11 mouse cellular contexts compared by ENCODE assay signal in genomic region chr5:111180091-111181053, GRCm38 (mm10).
A peak's percentile ranks its signal among the peaks of the same experiment; 100 is the strongest.
DNase-seq lines count a peak whose midpoint lies in the region; ATAC-seq and TF ChIP-seq lines count a peak whose summit lies in the region.
"Had no signal": no experiment of that assay in that cellular context is flagged by ENCODE, and none has a peak within 500 bp of the region (broad histone marks: within the 10 kb centered on the region; RNA-seq: fewer than 3 reads in every experiment).

No protein-coding gene starts in this region.

- no peak overlapping the region for H3K4me3 ChIP-seq in heart, embryonic 14.5 days (ENCODE audit: control insufficient read depth in 1 of 2, insufficient read depth in 1 of 2, low read depth in 1 of 2, low read length in 2 of 2)
- no peak overlapping the region for H3K4me3 ChIP-seq in heart, embryonic 12.5 days
- no peak overlapping the region for H3K4me3 ChIP-seq in embryonic facial prominence, embryonic 13.5 days
- H3K4me3 ChIP-seq in hindbrain, postnatal 0 days (ENCODE audit: low read length): no peak overlapping the region
- H3K4me3 ChIP-seq in midbrain, embryonic 13.5 days (replicated peaks): no peak overlapping the region
- no peak overlapping the region for H3K4me3 ChIP-seq in thymus, adult 2 months (ENCODE audit: control insufficient read depth, insufficient read depth, low read length)

- no peaks in the 10 kb centered on the region for H3K27me3 ChIP-seq in heart, embryonic 14.5 days (ENCODE audit: control insufficient read depth, insufficient read depth, low read length)
- H3K27me3 ChIP-seq in heart, embryonic 12.5 days (replicated peaks): peaks cover 8% of the 10 kb centered on the region
- H3K27me3 ChIP-seq in embryonic facial prominence, embryonic 13.5 days: no peaks in the 10 kb centered on the region
- no peaks in the 10 kb centered on the region for H3K27me3 ChIP-seq in hindbrain, postnatal 0 days (ENCODE audit: insufficient read depth, low read length)
- H3K27me3 ChIP-seq in midbrain, embryonic 13.5 days: no peaks in the 10 kb centered on the region
- no peaks in the 10 kb centered on the region for H3K27me3 ChIP-seq in thymus, adult 2 months (ENCODE audit: control insufficient read depth, insufficient read depth, low read length)

- ATAC-seq in heart, embryonic 14.5 days (ENCODE audit: insufficient number of reproducible peaks, insufficient read depth, low FRiP score, low read depth): peak; percentile 49; the same call in 1 of the 2 replicates
- ATAC-seq in heart, embryonic 12.5 days (ENCODE audit: insufficient number of reproducible peaks, low FRiP score): no peak
- ATAC-seq in embryonic facial prominence, embryonic 13.5 days (ENCODE audit: insufficient number of reproducible peaks, insufficient read depth, low FRiP score, low TSS enrichment, low read depth): no peak
- ATAC-seq in hindbrain, postnatal 0 days: peak; percentile 34; the same call in 1 of the 2 replicates
- ATAC-seq in midbrain, embryonic 13.5 days: peak; percentile 60; the same call in 1 of the 2 replicates
- no peak for ATAC-seq in CD4-positive, CD25-positive, alpha-beta regulatory T cell, adult 4 months
- ATAC-seq in erythroid progenitor cell, adult 5-6 weeks (replicated peaks; ENCODE audit: low FRiP score, poor library complexity, severe bottlenecking): no peak

- WGBS in heart, embryonic 14.5 days: 71% methylated on average over 25 of the region's 25 CpGs
- WGBS in heart, embryonic 12.5 days: 68% methylated on average over 25 of the region's 25 CpGs
- 61% methylated on average over 25 of the region's 25 CpGs for WGBS in embryonic facial prominence, embryonic 13.5 days
- 31% methylated on average over 25 of the region's 25 CpGs for WGBS in hindbrain, postnatal 0 days
- 55% methylated on average over 25 of the region's 25 CpGs for WGBS in midbrain, embryonic 13.5 days
- WGBS in thymus, adult 2 months: 95% methylated on average over 25 of the region's 25 CpGs

- TF ChIP-seq CTCF in hindbrain, postnatal 0 days (IDR thresholded peaks at IDR 0.05; ENCODE audit: low read depth): no peak; the same call in 1 of the 2 replicates
- no peak for TF ChIP-seq CTCF in thymus, adult 2 months (IDR thresholded peaks at IDR 0.05; ENCODE audit: borderline replicate concordance, control insufficient read depth, extremely low read depth, insufficient read depth, low read length, poor library complexity)

- no peaks in the 10 kb centered on the region for H3K9me3 ChIP-seq in heart, embryonic 14.5 days (ENCODE audit: control insufficient read depth, low read length)
- H3K9me3 ChIP-seq in heart, embryonic 12.5 days (replicated peaks): no peaks in the 10 kb centered on the region
- H3K9me3 ChIP-seq in embryonic facial prominence, embryonic 13.5 days: no peaks in the 10 kb centered on the region
- H3K9me3 ChIP-seq in hindbrain, postnatal 0 days (ENCODE audit: low read length): no peaks in the 10 kb centered on the region
- no peaks in the 10 kb centered on the region for H3K9me3 ChIP-seq in midbrain, embryonic 13.5 days

- peaks cover 2 to 11% of the 10 kb centered on the region in 2 experiments; a peak in 3 of 4 replicates for H3K4me1 ChIP-seq in heart, embryonic 14.5 days (ENCODE audit: control insufficient read depth in 2 of 2, insufficient read depth in 2 of 2, low read length in 2 of 2)
- peaks cover 24% of the 10 kb centered on the region for H3K4me1 ChIP-seq in heart, embryonic 12.5 days (replicated peaks)
- peaks cover 46% of the 10 kb centered on the region for H3K4me1 ChIP-seq in embryonic facial prominence, embryonic 13.5 days
- H3K4me1 ChIP-seq in hindbrain, postnatal 0 days (ENCODE audit: insufficient read depth, low read length): peaks cover 23% of the 10 kb centered on the region; the same call in 1 of the 2 replicates
- H3K4me1 ChIP-seq in midbrain, embryonic 13.5 days (replicated peaks): peaks cover 75% of the 10 kb centered on the region
- H3K4me1 ChIP-seq in thymus, adult 2 months (replicated peaks; ENCODE audit: control insufficient read depth, insufficient read depth, low read length): peaks cover 41% of the 10 kb centered on the region

- H3K9ac ChIP-seq in heart, embryonic 14.5 days (ENCODE audit: low read length): no peak overlapping the region
- H3K9ac ChIP-seq in heart, embryonic 12.5 days: no peak overlapping the region
- no peak overlapping the region for H3K9ac ChIP-seq in embryonic facial prominence, embryonic 13.5 days
- H3K9ac ChIP-seq in hindbrain, postnatal 0 days (replicated peaks; ENCODE audit: low read length): no peak overlapping the region
- H3K9ac ChIP-seq in midbrain, embryonic 13.5 days (replicated peaks): peak overlapping the region; percentile 50

- no peak for TF ChIP-seq POLR2A in thymus, adult 2 months (IDR thresholded peaks at IDR 0.05; ENCODE audit: control insufficient read depth, extremely low read depth, insufficient read depth, low read length, poor library complexity)

- no peak for DNase-seq in hindbrain, postnatal 0 days (ENCODE audit: low spot score)
- no peak for DNase-seq in thymus, adult 2 months
- DNase-seq: cerebellum, adult 11-12 months; heart, postnatal 10 days had no signal

- H3K36me3 ChIP-seq in heart, embryonic 14.5 days (ENCODE audit: control insufficient read depth, insufficient read depth, low read length): 0 out of 2 replicates have a peak, but pooled peaks cover 14% of the 10 kb centered on the region
- peaks cover 6% of the 10 kb centered on the region for H3K36me3 ChIP-seq in heart, embryonic 12.5 days
- peaks cover 14% of the 10 kb centered on the region for H3K36me3 ChIP-seq in embryonic facial prominence, embryonic 13.5 days
- H3K36me3 ChIP-seq in hindbrain, postnatal 0 days (ENCODE audit: insufficient read depth, low read length): no peaks in the 10 kb centered on the region; the same call in 1 of the 2 replicates
- H3K36me3 ChIP-seq in midbrain, embryonic 13.5 days: peaks cover 16% of the 10 kb centered on the region
- no peaks in the 10 kb centered on the region for H3K36me3 ChIP-seq in thymus, adult 2 months (ENCODE audit: control insufficient read depth, insufficient read depth, low read length)

- no peak overlapping the region for H3K27ac ChIP-seq in heart, embryonic 14.5 days (replicated peaks in 1 of 2; ENCODE audit: control insufficient read depth in 1 of 2, insufficient read depth in 1 of 2, low read depth in 2 of 2, low read length in 2 of 2)
- no peak overlapping the region for H3K27ac ChIP-seq in heart, embryonic 12.5 days (ENCODE audit: poor library complexity, severe bottlenecking)
- no peak overlapping the region; the same call in 1 of the 2 replicates for H3K27ac ChIP-seq in embryonic facial prominence, embryonic 13.5 days
- peak overlapping the region; percentile 52; the same call in 1 of the 2 replicates for H3K27ac ChIP-seq in hindbrain, postnatal 0 days
- peak overlapping the region; percentile 88 for H3K27ac ChIP-seq in midbrain, embryonic 13.5 days
- H3K27ac ChIP-seq in thymus, adult 2 months (ENCODE audit: control insufficient read depth, insufficient read depth, low read length): no peak overlapping the region

- H3K4me2 ChIP-seq in heart, embryonic 14.5 days (ENCODE audit: low read length): no peak overlapping the region
- no peak overlapping the region for H3K4me2 ChIP-seq in heart, embryonic 12.5 days
- H3K4me2 ChIP-seq in embryonic facial prominence, embryonic 13.5 days: peak overlapping the region; percentile 7; the same call in 1 of the 2 replicates
- peak overlapping the region; percentile 6; the same call in 1 of the 2 replicates for H3K4me2 ChIP-seq in hindbrain, postnatal 0 days (ENCODE audit: low read depth, low read length)
- H3K4me2 ChIP-seq in midbrain, embryonic 13.5 days (replicated peaks): peak overlapping the region; percentile 2; the same call in 1 of the 2 replicates
- H3K4me2 ChIP-seq: liver, embryonic 11.5 days had no signal

Comparison
In these comparisons a context has a peak if more than half of its experiments do, and no peak if none do; other contexts are left out.
1. ATAC-seq: peak in heart, embryonic 14.5 days (single experiment), hindbrain, postnatal 0 days (single experiment) and midbrain, embryonic 13.5 days (single experiment); none in heart, embryonic 12.5 days (single experiment), embryonic facial prominence, embryonic 13.5 days (single experiment), CD4-positive, CD25-positive, alpha-beta regulatory T cell, adult 4 months (single experiment) and erythroid progenitor cell, adult 5-6 weeks (single experiment).
2. H3K27ac ChIP-seq: peak in hindbrain, postnatal 0 days (single experiment) and midbrain, embryonic 13.5 days (single experiment); none in heart, embryonic 14.5 days (0 of 2), heart, embryonic 12.5 days (single experiment), embryonic facial prominence, embryonic 13.5 days (single experiment) and thymus, adult 2 months (single experiment).
3. H3K4me2 ChIP-seq: peak in embryonic facial prominence, embryonic 13.5 days (single experiment), hindbrain, postnatal 0 days (single experiment) and midbrain, embryonic 13.5 days (single experiment); none in heart, embryonic 14.5 days (single experiment) and heart, embryonic 12.5 days (single experiment).